Mouse (Mus musculus) erythroblast, embryonic 14.5 days (primary cell): ENCODE measurements around the gene Fyb. TPM values are rescaled to one million over a fixed set of nuclear protein-coding genes. Genes with fewer than 3 reads are reported as not detected.

Experiments used
- H3K27me3 ChIP-seq: 2 replicates; pipeline ENCODE4 v1.6.1; 2012; ENCODE audit warnings: inconsistent platforms; ENCODE audit not compliant: control insufficient read depth
- H3K36me3 ChIP-seq: 2 replicates; pipeline ENCODE4 v1.6.1; 2012; ENCODE audit warnings: mild to moderate bottlenecking, inconsistent platforms; ENCODE audit not compliant: control insufficient read depth
- H3K4me1 ChIP-seq: 2 replicates; pipeline ENCODE4 v1.6.1; 2012; ENCODE audit warnings: inconsistent platforms; ENCODE audit not compliant: control insufficient read depth
- H3K4me3 ChIP-seq: replicated peaks from 2 replicates; pipeline ENCODE3; 2012; ENCODE audit warnings: moderate library complexity, mild to moderate bottlenecking, inconsistent platforms
- H3K9me3 ChIP-seq: 2 replicates; pipeline ENCODE4 v1.6.1; 2012; ENCODE audit warnings: low read length, inconsistent platforms, mixed read lengths; ENCODE audit not compliant: control insufficient read depth
- GATA1 ChIP-seq: IDR thresholded peaks from 2 replicates; pipeline ENCODE4 v1.6.1; 2012; ENCODE audit warnings: low read length, inconsistent platforms, mixed read lengths
- TAL1 ChIP-seq: IDR thresholded peaks from 3 replicates; pipeline ENCODE4 v1.6.1; 2012; ENCODE audit warnings: low read length, inconsistent platforms, mixed read lengths
- polyA plus RNA-seq: library from polyadenylated mRNA; stranded (reverse); fragments of >175 nt; gene quantifications from 2 replicates; pipeline ENCODE4 v1.2.3, GENCODE M21; 2012

The Fyb gene
- polyA plus RNA-seq, 1 experiment, result 39.5 TPM

GRCm38 (mm10) chr15:6525386-6525785 lies 2.7 kb downstream of the Fyb start:
- Histone ChIP-seq H3K27me3 (no peaks in the 10 kb centered on the region), H3K4me3 (no peak overlapping the region), H3K9me3 (no peaks in the 10 kb centered on the region), H3K4me1 (peaks cover 34% of the 10 kb centered on the region), H3K36me3 (no peaks in the 10 kb centered on the region)
- TF ChIP-seq TAL1, result no peak
- TF ChIP-seq GATA1, result no peak

DNA sequence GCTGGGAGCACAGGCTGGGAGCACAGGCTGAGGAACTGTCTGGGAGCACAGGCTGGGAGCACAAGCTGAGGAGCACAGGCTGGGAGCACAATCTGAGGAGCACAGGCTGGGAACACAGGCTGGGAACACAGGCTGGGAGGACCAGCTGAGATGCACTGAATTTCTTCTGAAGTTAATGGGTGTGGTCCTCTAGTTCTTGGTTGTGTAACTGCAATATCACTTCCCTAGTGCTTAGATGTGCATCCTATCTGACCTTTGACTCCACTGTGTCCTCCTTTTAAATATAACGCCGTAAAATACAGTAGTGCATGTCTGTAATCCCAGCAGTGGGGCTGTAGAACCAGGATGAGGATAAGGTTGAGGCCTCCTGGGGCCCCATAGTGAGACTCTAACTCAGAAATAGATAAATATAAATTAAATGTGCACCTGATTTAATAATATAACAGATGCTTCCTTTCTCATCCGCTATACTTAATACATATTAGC lies 11.2 kb downstream of the Fyb start:
- peaks cover 3% of the 10 kb centered on the region; the same call in 1 of the 2 replicates for H3K9me3 ChIP-seq
- no peak overlapping the region for H3K4me3 ChIP-seq
- H3K36me3 ChIP-seq, result no peaks in the 10 kb centered on the region
- TF ChIP-seq GATA1 (no peak), TAL1 (no peak)
- H3K4me1 ChIP-seq, result peaks cover 3% of the 10 kb centered on the region
- no peaks in the 10 kb centered on the region for H3K27me3 ChIP-seq

DNA sequence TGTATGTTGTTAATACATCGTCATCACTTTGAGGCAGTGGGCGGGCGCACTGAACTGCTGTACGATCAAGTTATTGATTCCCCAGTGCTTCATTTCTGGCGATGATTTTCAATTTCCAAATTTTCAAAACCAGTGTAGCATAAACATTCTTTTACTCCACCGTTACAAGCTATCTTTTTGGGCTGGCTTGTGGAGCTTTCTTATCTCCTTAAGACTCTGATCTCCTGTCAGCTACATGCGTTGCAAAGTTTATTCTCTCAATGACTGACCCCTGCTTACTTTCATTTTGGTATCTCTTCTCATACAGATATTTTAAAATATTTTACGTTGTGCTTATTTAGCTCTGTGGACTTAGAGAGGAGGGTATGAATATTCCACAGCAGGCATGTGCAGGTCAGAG lies 11.9 kb downstream of the Fyb start:
- Histone ChIP-seq H3K27me3 (no peaks in the 10 kb centered on the region), H3K4me3 (no peak overlapping the region)
- TF ChIP-seq TAL1, result no peak

DNA sequence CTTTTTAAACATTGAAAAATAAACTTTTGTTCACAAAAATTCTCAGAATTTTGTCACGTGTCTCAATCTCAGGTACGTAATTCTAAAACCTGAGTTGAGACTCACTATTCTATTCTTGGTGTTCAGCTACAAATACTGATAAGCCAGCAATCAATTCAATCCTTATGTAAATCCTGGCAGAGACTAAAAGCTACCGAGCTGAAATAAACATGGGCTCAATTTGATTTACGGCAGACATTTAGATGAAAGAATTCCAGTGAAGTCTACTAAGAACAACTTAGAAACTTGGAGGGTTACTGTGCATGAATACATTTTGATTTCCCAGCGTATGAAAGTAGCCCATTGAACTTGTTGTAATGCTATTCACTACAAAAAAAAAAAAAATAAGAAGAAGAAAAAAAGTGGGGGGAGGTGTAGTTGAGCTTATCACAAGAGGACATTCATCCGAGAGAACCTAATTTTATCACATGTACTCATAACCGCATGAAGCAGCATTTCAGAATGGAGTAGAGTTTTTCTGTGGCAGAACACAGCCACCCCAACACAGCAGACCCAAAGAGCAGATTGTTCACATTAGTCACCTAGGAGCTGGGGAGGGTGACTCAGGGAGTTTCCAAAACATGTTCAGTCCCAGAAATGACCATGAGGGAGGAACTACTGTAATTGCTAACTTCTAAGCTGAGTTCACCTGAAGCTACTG lies 17.1 kb downstream of the Fyb start:
- no peak for TF ChIP-seq GATA1
- no peak for TF ChIP-seq TAL1
- Histone ChIP-seq H3K27me3 (no peaks in the 10 kb centered on the region), H3K4me3 (no peak overlapping the region), H3K9me3 (no peaks in the 10 kb centered on the region), H3K4me1 (peaks cover 8% of the 10 kb centered on the region), H3K36me3 (no peaks in the 10 kb centered on the region)

More for the DNA sequence above, 11.9 kb downstream of the Fyb start:
- Histone ChIP-seq H3K4me1 (peaks cover 3% of the 10 kb centered on the region), H3K9me3 (peaks cover 3% of the 10 kb centered on the region; the same call in 1 of the 2 replicates), H3K36me3 (no peaks in the 10 kb centered on the region)

- H3K36me3 ChIP-seq, result no peaks in the 10 kb centered on the region
- H3K9me3 ChIP-seq, result no peaks in the 10 kb centered on the region
- H3K4me1 ChIP-seq, result peaks cover 6% of the 10 kb centered on the region
- TF ChIP-seq GATA1 (no peak), TAL1 (no peak)
- no peaks in the 10 kb centered on the region for H3K27me3 ChIP-seq
- H3K4me3 ChIP-seq, result no peak overlapping the region
Measured at GRCm38 (mm10) chr15:6548911-6549310, 26.3 kb downstream of the Fyb start.

GRCm38 (mm10) chr15:6551875-6552274 lies 29.2 kb downstream of the Fyb start:
- Histone ChIP-seq H3K4me1 (peaks cover 14% of the 10 kb centered on the region), H3K4me3 (no peak overlapping the region), H3K9me3 (no peaks in the 10 kb centered on the region), H3K36me3 (no peaks in the 10 kb centered on the region), H3K27me3 (no peaks in the 10 kb centered on the region)
- no peak for TF ChIP-seq TAL1
- TF ChIP-seq GATA1, result no peak

GRCm38 (mm10) chr15:6554742-6555141 lies 32.1 kb downstream of the Fyb start:
- Histone ChIP-seq H3K36me3 (no peaks in the 10 kb centered on the region), H3K4me1 (peaks cover 14% of the 10 kb centered on the region), H3K27me3 (no peaks in the 10 kb centered on the region), H3K4me3 (no peak overlapping the region), H3K9me3 (no peaks in the 10 kb centered on the region)
- TF ChIP-seq GATA1 (no peak), TAL1 (no peak)

GRCm38 (mm10) chr15:6555536-6555935 lies 32.9 kb downstream of the Fyb start:
- Histone ChIP-seq H3K9me3 (no peaks in the 10 kb centered on the region), H3K36me3 (no peaks in the 10 kb centered on the region), H3K27me3 (no peaks in the 10 kb centered on the region), H3K4me1 (peaks cover 14% of the 10 kb centered on the region), H3K4me3 (no peak overlapping the region)
- TF ChIP-seq GATA1 (no peak), TAL1 (no peak)

- peaks cover 14% of the 10 kb centered on the region for H3K4me1 ChIP-seq
- H3K9me3 ChIP-seq, result no peaks in the 10 kb centered on the region
- H3K4me3 ChIP-seq, result no peak overlapping the region
Measured at GRCm38 (mm10) chr15:6556272-6556671, 33.6 kb downstream of the Fyb start.

More at GRCm38 (mm10) chr15:6556272-6556671, 33.6 kb downstream of the Fyb start:
- no peaks in the 10 kb centered on the region for H3K36me3 ChIP-seq
- no peaks in the 10 kb centered on the region for H3K27me3 ChIP-seq
- no peak for TF ChIP-seq GATA1
- no peak for TF ChIP-seq TAL1
